Mouse (Mus musculus): ENCODE measurements at regions not wholly inside any gene's neighbourhood (a gene's known extent, or its start where the extent isn't known, plus 50 kb on each side); places are given as distances from the start of the nearest gene placed in this dataset.
A peak's percentile ranks its signal among the peaks of the same experiment; 100 is the strongest.

DNA sequence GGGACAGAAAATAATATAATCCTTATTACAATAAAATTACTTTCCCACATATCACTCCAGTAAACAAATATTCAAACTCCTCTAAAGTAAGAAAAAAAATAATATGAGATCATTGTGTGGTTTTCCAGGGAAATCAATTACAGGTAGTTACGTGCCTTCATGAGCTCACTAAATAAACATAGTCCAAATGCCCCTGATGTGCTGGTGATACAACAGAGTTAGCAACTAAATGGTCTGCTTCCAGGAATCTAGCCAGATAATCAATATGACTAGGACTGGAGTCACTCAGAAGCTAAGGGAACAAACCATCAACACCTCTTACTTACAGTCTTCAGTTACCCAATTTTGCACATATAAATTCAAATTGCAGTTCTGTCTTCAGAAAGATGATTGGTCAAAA lies 267.2 kb downstream of the Basp1 start:
- Histone ChIP-seq H3K4me3 (no peak overlapping the region), H3K27me3 (no peaks in the 10 kb centered on the region; the same call in 1 of the 2 replicates), H3K27ac (replicated peaks) (no peak overlapping the region), H3K4me1 (no peaks in the 10 kb centered on the region), H3K9ac (replicated peaks) (no peak overlapping the region), H3K36me3 (no peaks in the 10 kb centered on the region), H3K9me3 (no peaks in the 10 kb centered on the region), H3K4me2 (replicated peaks) (no peak overlapping the region)
- WGBS, result 86% methylated on average over 1 of the region's 1 CpGs
- no peak for ATAC-seq (ENCODE audit: low FRiP score, low read depth)

- no peaks in the 10 kb centered on the region for H3K36me3 ChIP-seq
- H3K4me1 ChIP-seq, result 0 out of 2 replicates have a peak, but pooled peaks cover 3% of the 10 kb centered on the region
- H3K27ac ChIP-seq (replicated peaks), result no peak overlapping the region
- no peaks in the 10 kb centered on the region; the same call in 1 of the 2 replicates for H3K27me3 ChIP-seq
- no peak overlapping the region for H3K4me2 ChIP-seq (replicated peaks)
- WGBS, result 75% methylated on average over 1 of the region's 1 CpGs
- no peak for ATAC-seq (ENCODE audit: low FRiP score, low read depth)
- H3K9ac ChIP-seq (replicated peaks), result no peak overlapping the region
- H3K4me3 ChIP-seq, result no peak overlapping the region
- no peaks in the 10 kb centered on the region for H3K9me3 ChIP-seq
Measured at GRCm38 (mm10) chr15:25144228-25144627, 269.3 kb downstream of the Basp1 start.

- no peaks in the 10 kb centered on the region for H3K36me3 ChIP-seq
- H3K9ac ChIP-seq (replicated peaks), result no peak overlapping the region
- H3K4me3 ChIP-seq, result no peak overlapping the region
- H3K4me2 ChIP-seq (replicated peaks), result no peak overlapping the region
- peaks cover 7% of the 10 kb centered on the region for H3K4me1 ChIP-seq
- peak; percentile 81 for ATAC-seq (ENCODE audit: low FRiP score, low read depth)
- no peaks in the 10 kb centered on the region; the same call in 1 of the 2 replicates for H3K27me3 ChIP-seq
- H3K9me3 ChIP-seq, result no peaks in the 10 kb centered on the region
- WGBS, result 59% methylated on average over 9 of the region's 9 CpGs
- no peak overlapping the region for H3K27ac ChIP-seq (replicated peaks)
Measured at GRCm38 (mm10) chr15:25140389-25141181, 273.0 kb downstream of the Basp1 start.

DNA sequence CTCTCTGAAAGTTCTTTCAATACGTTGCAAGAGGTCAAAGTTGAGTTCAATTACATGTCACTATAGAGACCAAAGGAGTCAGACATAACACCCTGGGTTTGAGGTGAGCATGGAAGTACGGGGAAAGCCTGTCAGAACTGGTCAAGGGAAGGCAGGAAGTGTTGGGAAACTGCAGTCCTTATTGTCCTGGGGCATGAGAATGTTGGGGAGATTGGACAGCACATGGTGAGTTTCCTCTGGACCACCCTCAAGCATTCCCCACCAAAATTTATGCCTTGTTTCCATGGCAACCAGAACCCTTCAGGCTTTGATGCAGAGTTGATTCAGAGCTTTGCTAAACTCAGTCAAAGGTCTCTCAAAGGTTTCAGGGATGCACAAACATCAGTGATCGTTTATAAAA lies 276.5 kb downstream of the Basp1 start:
- no peak overlapping the region for H3K4me3 ChIP-seq
- no peaks in the 10 kb centered on the region for H3K36me3 ChIP-seq
- H3K4me1 ChIP-seq, result peaks cover 7% of the 10 kb centered on the region
- 13% methylated on average over 3 of the region's 3 CpGs for WGBS
- no peak overlapping the region for H3K9ac ChIP-seq (replicated peaks)
- no peak overlapping the region for H3K4me2 ChIP-seq (replicated peaks)
- no peak overlapping the region for H3K27ac ChIP-seq (replicated peaks)
- no peaks in the 10 kb centered on the region for H3K9me3 ChIP-seq
- no peaks in the 10 kb centered on the region for H3K27me3 ChIP-seq
- ATAC-seq (ENCODE audit: low FRiP score, low read depth), result peak; percentile 55

DNA sequence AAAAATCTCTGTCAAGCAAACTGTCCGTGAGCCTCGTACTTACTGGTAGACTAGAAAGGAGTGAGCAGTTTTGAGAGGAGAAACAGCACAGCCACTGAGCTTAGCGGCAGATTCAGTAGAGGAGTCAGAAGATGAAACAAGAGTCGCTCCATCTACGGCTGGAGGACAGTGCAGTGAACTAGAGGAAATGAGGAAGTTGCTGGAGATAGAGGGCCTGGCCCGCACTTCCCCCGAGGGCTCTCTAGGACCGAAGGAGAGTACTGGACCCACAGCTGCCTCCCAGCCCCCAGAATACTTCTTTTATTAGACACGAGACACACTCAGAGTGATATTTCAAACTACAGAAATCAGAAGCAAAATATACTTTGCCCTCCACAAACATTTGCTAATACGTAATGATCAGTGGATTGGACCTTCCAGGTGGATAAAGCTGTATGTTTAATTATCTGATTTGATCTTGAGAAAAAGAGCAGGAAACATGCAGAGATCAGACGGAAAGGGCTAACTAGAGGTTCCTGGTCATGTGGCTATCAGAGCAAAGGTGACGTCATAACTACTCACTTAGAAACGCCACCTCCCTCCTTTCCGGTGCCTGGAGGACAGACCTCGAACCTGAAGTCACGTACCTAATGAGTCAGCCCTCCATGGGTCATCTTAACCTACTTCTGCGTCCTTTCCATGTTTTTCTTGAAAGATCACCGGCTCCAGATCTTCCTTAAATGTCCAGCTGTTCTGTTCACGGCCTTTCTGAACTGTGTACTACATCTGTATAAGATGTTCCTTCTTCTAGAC lies 277.9 kb downstream of the Basp1 start:
- no peak overlapping the region for H3K4me2 ChIP-seq (replicated peaks)
- peaks cover 5% of the 10 kb centered on the region for H3K4me1 ChIP-seq
- H3K9me3 ChIP-seq, result no peaks in the 10 kb centered on the region
- WGBS, result 90% methylated on average over 19 of the region's 19 CpGs
- H3K27ac ChIP-seq (replicated peaks), result no peak overlapping the region
- no peaks in the 10 kb centered on the region for H3K36me3 ChIP-seq
- ATAC-seq (ENCODE audit: low FRiP score, low read depth), result no peak
- H3K27me3 ChIP-seq, result no peaks in the 10 kb centered on the region
- H3K4me3 ChIP-seq, result no peak overlapping the region
- no peak overlapping the region for H3K9ac ChIP-seq (replicated peaks)

- no peak overlapping the region for H3K27ac ChIP-seq (replicated peaks)
- H3K36me3 ChIP-seq, result no peaks in the 10 kb centered on the region
- H3K9me3 ChIP-seq, result no peaks in the 10 kb centered on the region
- H3K4me2 ChIP-seq (replicated peaks), result no peak overlapping the region
- H3K4me3 ChIP-seq, result no peak overlapping the region
- H3K27me3 ChIP-seq, result no peaks in the 10 kb centered on the region
- no peak for ATAC-seq (ENCODE audit: low FRiP score, low read depth)
- no peaks in the 10 kb centered on the region for H3K4me1 ChIP-seq
- 52% methylated on average over 6 of the region's 6 CpGs for WGBS
- no peak overlapping the region for H3K9ac ChIP-seq (replicated peaks)
Measured at GRCm38 (mm10) chr15:25130096-25130495, 283.5 kb downstream of the Basp1 start.

- no peaks in the 10 kb centered on the region for H3K36me3 ChIP-seq
- H3K4me3 ChIP-seq, result no peak overlapping the region
- H3K9me3 ChIP-seq, result no peaks in the 10 kb centered on the region
- H3K4me1 ChIP-seq, result no peaks in the 10 kb centered on the region
- WGBS, result 64% methylated on average over 5 of the region's 5 CpGs
- no peak overlapping the region for H3K9ac ChIP-seq (replicated peaks)
- 0 out of 2 replicates have a peak overlapping the region, but pooled peaks have one; percentile 11 for H3K4me2 ChIP-seq (replicated peaks)
- no peak; the same call in 1 of the 2 replicates for ATAC-seq (ENCODE audit: low FRiP score, low read depth)
- H3K27me3 ChIP-seq, result no peaks in the 10 kb centered on the region
- H3K27ac ChIP-seq (replicated peaks), result no peak overlapping the region
Measured at GRCm38 (mm10) chr15:25129572-25129971, 284.0 kb downstream of the Basp1 start.

DNA sequence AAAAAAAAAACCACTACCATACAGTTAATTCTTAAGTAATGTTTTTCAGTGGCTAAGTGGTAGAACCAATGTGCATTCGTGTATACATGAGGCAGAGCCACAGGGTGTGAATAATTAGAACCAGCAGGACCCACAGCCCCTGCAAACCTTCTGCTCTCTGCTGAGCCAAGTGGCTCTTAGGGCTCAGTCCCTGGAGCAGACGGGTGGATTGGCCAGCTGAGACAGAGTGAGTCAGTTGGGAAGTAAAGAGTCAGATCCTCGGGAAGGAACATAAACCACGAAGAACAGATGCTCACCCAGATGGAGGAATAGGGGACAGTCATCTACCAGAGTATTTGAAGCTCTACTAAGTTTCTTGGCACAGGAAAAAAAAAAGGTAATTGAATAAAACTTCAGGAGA lies 293.1 kb downstream of the Basp1 start:
- H3K36me3 ChIP-seq, result no peaks in the 10 kb centered on the region
- no peaks in the 10 kb centered on the region for H3K9me3 ChIP-seq
- no peaks in the 10 kb centered on the region for H3K27me3 ChIP-seq
- no peak overlapping the region for H3K27ac ChIP-seq (replicated peaks)
- WGBS, result 51% methylated on average over 4 of the region's 4 CpGs
- ATAC-seq (ENCODE audit: low FRiP score, low read depth), result no peak
- no peak overlapping the region for H3K4me3 ChIP-seq
- H3K4me1 ChIP-seq, result no peaks in the 10 kb centered on the region
- no peak overlapping the region for H3K4me2 ChIP-seq (replicated peaks)
- H3K9ac ChIP-seq (replicated peaks), result no peak overlapping the region

DNA sequence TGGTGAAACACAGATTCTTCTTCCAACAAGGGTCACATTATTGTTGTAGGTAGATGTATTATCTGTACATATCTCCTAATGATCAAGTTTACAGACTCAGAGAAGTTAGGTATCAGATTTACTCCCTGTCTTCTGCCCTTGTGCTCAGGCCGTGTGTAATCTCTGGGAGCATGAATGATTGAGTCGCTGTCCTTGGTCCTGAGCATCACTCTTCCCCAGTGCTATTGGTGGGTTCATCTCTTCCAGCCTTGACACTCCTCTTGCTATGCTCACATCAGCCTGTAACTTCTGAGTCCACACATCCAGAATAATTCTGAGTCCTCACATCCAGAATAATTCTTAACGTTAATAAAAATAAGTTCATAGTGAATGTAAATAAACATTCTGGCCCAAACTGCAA lies 295.6 kb downstream of the Basp1 start:
- no peak overlapping the region for H3K4me3 ChIP-seq
- no peak for ATAC-seq (ENCODE audit: low FRiP score, low read depth)
- H3K9ac ChIP-seq (replicated peaks), result no peak overlapping the region
- no peaks in the 10 kb centered on the region for H3K36me3 ChIP-seq
- 47% methylated on average over 3 of the region's 3 CpGs for WGBS
- H3K4me1 ChIP-seq, result no peaks in the 10 kb centered on the region
- no peaks in the 10 kb centered on the region for H3K27me3 ChIP-seq
- H3K4me2 ChIP-seq (replicated peaks), result no peak overlapping the region
- no peak overlapping the region for H3K27ac ChIP-seq (replicated peaks)
- H3K9me3 ChIP-seq, result no peaks in the 10 kb centered on the region

DNA sequence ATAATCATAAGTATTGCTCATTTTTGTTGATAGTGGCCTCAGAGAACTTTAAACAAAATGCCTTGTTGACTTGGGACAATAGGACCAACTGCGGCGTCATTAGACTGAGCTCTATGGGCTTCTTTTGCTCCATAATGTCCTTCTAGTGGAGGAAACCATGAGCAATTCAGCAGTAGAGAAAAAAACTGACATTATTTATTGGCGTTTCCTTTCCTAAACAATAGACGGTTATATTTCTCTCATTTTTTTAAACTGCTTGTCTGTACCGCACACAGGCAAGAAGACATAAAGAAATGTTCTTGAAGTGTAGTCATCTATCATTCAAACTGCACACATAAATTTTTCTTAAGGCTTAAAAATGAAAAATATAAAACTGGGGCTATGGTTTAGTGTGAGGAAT lies 310.8 kb downstream of the Basp1 start:
- Histone ChIP-seq H3K4me1 (no peaks in the 10 kb centered on the region), H3K4me2 (replicated peaks) (no peak overlapping the region), H3K9ac (replicated peaks) (no peak overlapping the region), H3K4me3 (no peak overlapping the region), H3K36me3 (no peaks in the 10 kb centered on the region), H3K9me3 (no peaks in the 10 kb centered on the region), H3K27me3 (no peaks in the 10 kb centered on the region), H3K27ac (replicated peaks) (no peak overlapping the region)
- ATAC-seq (ENCODE audit: low FRiP score, low read depth), result no peak
- 88% methylated on average over 5 of the region's 5 CpGs for WGBS

GRCm38 (mm10) chr15:25093758-25094157 lies 319.8 kb downstream of the Basp1 start:
- Histone ChIP-seq H3K9me3 (no peaks in the 10 kb centered on the region), H3K27me3 (no peaks in the 10 kb centered on the region), H3K27ac (replicated peaks) (no peak overlapping the region), H3K4me1 (no peaks in the 10 kb centered on the region), H3K4me2 (replicated peaks) (no peak overlapping the region), H3K36me3 (no peaks in the 10 kb centered on the region), H3K4me3 (no peak overlapping the region), H3K9ac (replicated peaks) (no peak overlapping the region)
- WGBS, result 45% methylated on average over 6 of the region's 6 CpGs
- peak; percentile 72 for ATAC-seq (ENCODE audit: low FRiP score, low read depth)

- H3K27me3 ChIP-seq, result no peaks in the 10 kb centered on the region
- H3K9ac ChIP-seq (replicated peaks), result no peak overlapping the region
- no peaks in the 10 kb centered on the region for H3K36me3 ChIP-seq
- H3K4me1 ChIP-seq, result no peaks in the 10 kb centered on the region
- WGBS, result 97% methylated on average over 1 of the region's 1 CpGs
- H3K4me2 ChIP-seq (replicated peaks), result no peak overlapping the region
- no peak overlapping the region for H3K4me3 ChIP-seq
- H3K9me3 ChIP-seq, result no peaks in the 10 kb centered on the region
- no peak overlapping the region for H3K27ac ChIP-seq (replicated peaks)
- no peak for ATAC-seq (ENCODE audit: low FRiP score, low read depth)
Measured at GRCm38 (mm10) chr15:25069701-25070100, 343.9 kb downstream of the Basp1 start.

All from midbrain, embryonic 12.5 days (tissue).